Mouse (Mus musculus) left cerebral cortex, postnatal 10 days (tissue): ENCODE measurements around the gene Ppm1m. TPM values are rescaled to one million over a fixed set of nuclear protein-coding genes. Genes with fewer than 3 reads are reported as not detected.

Source experiments
- DNase-seq, 2 experiments: peaks; one replicate each; pipeline ENCODE4 v3.0.0; 2021 to 2022; ENCODE audit warnings: low spot score in 2 of 2, mixed read lengths in 1 of 2; ENCODE audit errors: extremely low spot score in 1 of 2
- intact Hi-C: fragments of 180-260 bp; cut with DNase I; formaldehyde crosslinking; loops from one replicate; pipeline ENCODE4 v1.15.1; 2025
- total RNA-seq, 2 experiments: library from RNA; stranded (reverse); gene quantifications; 2 replicates each; pipeline ENCODE4 v1.2.3; 2021

Ppm1m gene
- total RNA-seq, 2 experiments from 2014 or later: 20.8 to 24.5 TPM

- peak in 1 of 2 experiments; percentile 88 for DNase-seq
- intact Hi-C loops: no loop called here
These were observed 536 bp downstream of the Ppm1m start for GRCm38 (mm10) chr9:106198962-106199458.

GRCm38 (mm10) chr9:106197732-106198131 lies 1.8 kb downstream of the Ppm1m start:
- no peak for DNase-seq
- intact Hi-C loops: no loop called here

GRCm38 (mm10) chr9:106197081-106197713 lies 2.3 kb downstream of the Ppm1m start:
- no peak for DNase-seq

GRCm38 (mm10) chr9:106195693-106196092 lies 3.9 kb downstream of the Ppm1m start:
- intact Hi-C loops: no loop called here
- no peak for DNase-seq

More at GRCm38 (mm10) chr9:106197081-106197713, 2.3 kb downstream of the Ppm1m start:
- intact Hi-C loops: no loop called here

- intact Hi-C loops: no loop called here
- no peak for DNase-seq
These were observed 5.4 kb downstream of the Ppm1m start for GRCm38 (mm10) chr9:106193930-106194807.

GRCm38 (mm10) chr9:106192998-106193397 lies 6.5 kb downstream of the Ppm1m start:
- DNase-seq: no peak
- intact Hi-C loops: no loop called here

- no peak for DNase-seq
- intact Hi-C loops: no loop called here
These were observed 7.5 kb downstream of the Ppm1m start for GRCm38 (mm10) chr9:106192024-106192423.

GRCm38 (mm10) chr9:106191355-106191754 lies 8.2 kb downstream of the Ppm1m start:
- no peak for DNase-seq

GRCm38 (mm10) chr9:106183996-106184395 lies 15.6 kb downstream of the Ppm1m start:
- DNase-seq: no peak
- intact Hi-C loops: no loop called here

More at GRCm38 (mm10) chr9:106191355-106191754, 8.2 kb downstream of the Ppm1m start:
- intact Hi-C loops: no loop called here

GRCm38 (mm10) chr9:106182146-106182545 lies 17.4 kb downstream of the Ppm1m start:
- no peak for DNase-seq
- intact Hi-C loops: no loop called here

- DNase-seq: no peak
- intact Hi-C loops: loop anchor here (10.0 kb wide), 1 partner anchor 245 kb away; the partner anchor contains the start of gene Rpl29
These were observed 19.6 kb downstream of the Ppm1m start for GRCm38 (mm10) chr9:106179964-106180363.

GRCm38 (mm10) chr9:106179454-106179853 lies 20.1 kb downstream of the Ppm1m start:
- intact Hi-C loops: loop anchor here (10.0 kb wide), 1 partner anchor 245 kb away; the partner anchor contains the start of gene Rpl29
- DNase-seq: no peak

- intact Hi-C loops: loop anchor here (10.0 kb wide), 1 partner anchor 247 kb away; the partner anchor contains the start of gene Rpl29
- no peak for DNase-seq
These were observed 21.7 kb downstream of the Ppm1m start for GRCm38 (mm10) chr9:106177799-106178198.

- DNase-seq: no peak
- intact Hi-C loops: loop anchor here (10.0 kb wide), 1 partner anchor 248 kb away; the partner anchor contains the start of gene Rpl29
These were observed 22.8 kb downstream of the Ppm1m start for GRCm38 (mm10) chr9:106176769-106177168.

GRCm38 (mm10) chr9:106175552-106176200 lies 23.9 kb downstream of the Ppm1m start:
- intact Hi-C loops: loop anchor here (10.0 kb wide), 1 partner anchor 249 kb away; the partner anchor contains the start of gene Rpl29
- DNase-seq: no peak

GRCm38 (mm10) chr9:106173363-106173762 lies 26.2 kb downstream of the Ppm1m start:
- intact Hi-C loops: loop anchor here (5.0 to 10.0 kb wide), 2 partner anchors 39 to 251 kb away; partner anchors contain the start of gene Rpl29
- DNase-seq: no peak

GRCm38 (mm10) chr9:106172527-106172926 lies 27.0 kb downstream of the Ppm1m start:
- intact Hi-C loops: loop anchor here (5.0 to 10.0 kb wide), 2 partner anchors 40 to 252 kb away; partner anchors contain the start of gene Rpl29
- no peak for DNase-seq

GRCm38 (mm10) chr9:106171346-106172158 lies 28.0 kb downstream of the Ppm1m start:
- intact Hi-C loops: loop anchor here (5.0 to 10.0 kb wide), 2 partner anchors 41 to 253 kb away; partner anchors contain the start of gene Rpl29
- DNase-seq: peak; percentile 42 to 87
